Mouse (Mus musculus) limb, embryonic 14.5 days (tissue): Measurements from ENCODE around the gene Marf1. TPM values are rescaled to one million over a fixed set of nuclear protein-coding genes. Genes with fewer than 3 reads are reported as not detected.

Experiments used
- ATAC-seq: fragments of 200-750 bp; cut with Nextera tagmentation; 2 replicates; pipeline ENCODE4 v1.8.0; 2017; ENCODE audit warnings: low read depth, moderate number of reproducible peaks, moderate TSS enrichment; ENCODE audit not compliant: low FRiP score
- DNase-seq: peaks from one replicate; pipeline ENCODE4 v3.0.0-alpha.2; 2015; ENCODE audit warnings: low spot score
- H3K27ac ChIP-seq: fragments of 300-500 bp; sonication (generic); replicated peaks from 2 replicates; pipeline ENCODE4 v1.5.1; 2014; ENCODE audit warnings: low read depth, mild to moderate bottlenecking, low read length, moderate library complexity, mixed read lengths
- H3K27me3 ChIP-seq: fragments of 300-500 bp; sonication (generic); 2 replicates; pipeline ENCODE4 v1.6.1; 2014; ENCODE audit warnings: low read length, mixed read lengths; ENCODE audit not compliant: control insufficient read depth, insufficient read depth
- H3K36me3 ChIP-seq: fragments of 300-500 bp; sonication (generic); 2 replicates; pipeline ENCODE4 v1.6.1; 2014; ENCODE audit warnings: mild to moderate bottlenecking, low read length, moderate library complexity, mixed read lengths; ENCODE audit not compliant: control insufficient read depth, insufficient read depth
- H3K4me1 ChIP-seq: fragments of 300-500 bp; sonication (generic); 2 replicates; pipeline ENCODE4 v1.6.1; 2014; ENCODE audit warnings: antibody characterized with exemption, low read length, mixed read lengths; ENCODE audit not compliant: control insufficient read depth, insufficient read depth
- H3K4me2 ChIP-seq: fragments of 300-500 bp; sonication (generic); replicated peaks from 2 replicates; pipeline ENCODE4 v1.6.1; 2014; ENCODE audit warnings: low read depth, mild to moderate bottlenecking, low read length, moderate library complexity; ENCODE audit not compliant: severe bottlenecking
- H3K4me3 ChIP-seq: fragments of 300-500 bp; sonication (generic); replicated peaks from 2 replicates; pipeline ENCODE4 v1.5.1; 2014; ENCODE audit warnings: low read length
- H3K9ac ChIP-seq: fragments of 300-500 bp; sonication (generic); 2 replicates; pipeline ENCODE4 v1.6.1; 2014; ENCODE audit warnings: mild to moderate bottlenecking, low read depth, low read length, moderate library complexity; ENCODE audit not compliant: severe bottlenecking
- H3K9me3 ChIP-seq: fragments of 300-500 bp; sonication (generic); 2 replicates; pipeline ENCODE4 v1.6.1; 2016; ENCODE audit warnings: low read length; ENCODE audit not compliant: control insufficient read depth
- POLR2A ChIP-seq: fragments of 200-500 bp; IDR thresholded peaks from 2 replicates; pipeline ENCODE4 v1.8.0; 2012; ENCODE audit warnings: inconsistent platforms, mild to moderate bottlenecking, moderate library complexity, borderline replicate concordance; ENCODE audit not compliant: insufficient read depth, insufficient read length; ENCODE audit errors: extremely low read depth
- WGBS: fragments of 180-500 bp; shearing (Covaris S2); extraction: QIAGEN DNeasy Blood & Tissue Kit; methylation state at CpG from one replicate; pipeline ENCODE4 v1.1.7; 2014; 5-methylcytosine and 5-hydroxymethylcytosine counted together
- microRNA counts: library from miRNA; unstranded; fragments of <30 nt; microRNA quantifications from one replicate; lab custom pipeline; 2016
- microRNA-seq: library from miRNA; unstranded; fragments of <30 nt; microRNA quantifications from one replicate; pipeline ENCODE4, GENCODE M21; 2016
- polyA plus RNA-seq, 2 experiments: library from polyadenylated mRNA; depleted of rRNA in 1 of 2; stranded (reverse) in 1 of 2; unstranded in 1 of 2; fragments of >200 nt; fragmentation: Nextera tagmentation in 1 of 2; extraction: Ambion mirVana in 1 of 2; gene quantifications; 2 replicates each; pipeline versions ENCODE4 v1.2.1 to v1.2.3; 2012 to 2014

Gene Marf1
- polyA plus RNA-seq, 2 experiments: 17.8 to 19.3 TPM

GRCm38 (mm10) chr16:14059869-14060268 is 103.3 kb downstream of the Marf1 start:
- no peaks in the 10 kb centered on the region for H3K4me1 ChIP-seq
- no peak for ATAC-seq

More at GRCm38 (mm10) chr16:14059869-14060268, 103.3 kb downstream of the Marf1 start:
- Histone ChIP-seq H3K4me3 (no peak overlapping the region), H3K4me2 (no peak overlapping the region), H3K36me3 (no peaks in the 10 kb centered on the region), H3K9ac (no peak overlapping the region), H3K27ac (no peak overlapping the region), H3K9me3 (no peaks in the 10 kb centered on the region), H3K27me3 (no peaks in the 10 kb centered on the region)
- WGBS: 69% methylated on average over 5 of the region's 5 CpGs
- no peak for DNase-seq
- no peak for TF ChIP-seq POLR2A

MicroRNA genes within 50 kb of the gene (microRNA counts, 519-probe panel; counts per million panel counts)
- microRNA mmu-miR-484 (lab: Ali Mortazavi, UCI): 2,910 counts per million, percentile 52 among the panel's probes with 10 or more counts

Small RNAs within 50 kb of the gene (microRNA-seq; reads per million reads assigned to microRNA genes)
- gene Gm27671 (not detected), gene Mir484 (1,927 reads per million, percentile 79 among the genes with 10 or more reads in this experiment)

Other genes with a start within 250 kb of the Marf1 start
- gene 2900011O08Rik, start 176.7 kb downstream of the Marf1 start, polyA plus RNA-seq (2012; rRNA removed): 2.9 and 3.0 TPM in 2 replicates
- gene 2900011O08Rik, start 176.7 kb downstream of the Marf1 start, polyA plus RNA-seq (2014; fragmentation: Nextera tagmentation; extraction: Ambion mirVana): 2.5 and 3.7 TPM in 2 replicates
- gene Ifitm7, start 176.5 kb downstream of the Marf1 start, polyA plus RNA-seq (2012; rRNA removed): 0.12 and 0.13 TPM in 2 replicates
- not detected in 2 replicates for gene Ifitm7, start 176.5 kb downstream of the Marf1 start, polyA plus RNA-seq (2014; fragmentation: Nextera tagmentation; extraction: Ambion mirVana)
- gene Nde1, start 76 bp downstream of the Marf1 start, polyA plus RNA-seq (2012; rRNA removed): 89.1 and 93.9 TPM in 2 replicates
- gene Nde1, start 76 bp downstream of the Marf1 start, polyA plus RNA-seq (2014; fragmentation: Nextera tagmentation; extraction: Ambion mirVana): 89.9 and 95.6 TPM in 2 replicates
- 0.86 and 1.2 TPM in 2 replicates for gene Myh11, start 128.0 kb upstream of the Marf1 start, polyA plus RNA-seq (2012; rRNA removed)
- 0.87 and 1.5 TPM in 2 replicates for gene Myh11, start 128.0 kb upstream of the Marf1 start, polyA plus RNA-seq (2014; fragmentation: Nextera tagmentation; extraction: Ambion mirVana)
- 65.2 and 79.4 TPM in 2 replicates for gene Fopnl, start 154.1 kb upstream of the Marf1 start, polyA plus RNA-seq (2012; rRNA removed)
- gene Fopnl, start 154.1 kb upstream of the Marf1 start, polyA plus RNA-seq (2014; fragmentation: Nextera tagmentation; extraction: Ambion mirVana): 143 and 161 TPM in 2 replicates
- gene Abcc1, start 198.2 kb upstream of the Marf1 start, polyA plus RNA-seq (2012; rRNA removed): 11.0 and 11.3 TPM in 2 replicates
- gene Abcc1, start 198.2 kb upstream of the Marf1 start, polyA plus RNA-seq (2014; fragmentation: Nextera tagmentation; extraction: Ambion mirVana): 8.9 and 10.4 TPM in 2 replicates